In the genomic region with DNA sequence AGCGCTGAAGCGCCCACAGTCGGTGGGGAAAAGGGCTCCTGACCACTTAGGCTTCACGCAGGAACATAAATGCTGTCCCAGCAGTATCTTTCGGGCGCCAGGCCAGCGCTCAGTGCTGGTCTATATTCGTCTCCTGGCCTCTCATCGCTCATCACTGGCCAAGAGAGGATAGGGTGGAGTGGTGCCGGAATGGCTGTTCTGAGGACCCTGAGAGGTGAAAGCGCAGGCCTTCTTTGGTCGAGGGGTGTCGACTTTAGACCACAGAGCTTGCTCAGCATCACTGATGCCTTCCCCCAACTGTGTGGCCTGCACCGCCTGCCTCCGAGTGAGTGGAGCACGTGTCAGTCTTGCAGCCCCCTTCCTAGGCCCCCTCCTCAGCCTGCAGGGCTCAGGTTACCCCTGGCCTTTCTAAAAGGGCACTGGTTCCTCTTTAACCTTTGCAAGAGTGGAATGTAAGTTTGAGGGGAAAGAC, we compare ENCODE assay signal across 8 mouse cellular contexts. TPM values are rescaled to one million over a fixed set of nuclear protein-coding genes. Genes with fewer than 3 reads are reported as not detected.
DNase-seq lines count a peak whose midpoint lies in the region; ATAC-seq and TF ChIP-seq lines count a peak whose summit lies in the region.

No protein-coding gene starts in this region.

- peaks cover 35% of the 10 kb centered on the region for H3K4me1 ChIP-seq in thymus, adult 2 months (replicated peaks; ENCODE audit: control insufficient read depth, insufficient read depth, low read length)
- peaks cover 29% of the 10 kb centered on the region for H3K4me1 ChIP-seq in kidney, postnatal 0 days (replicated peaks; ENCODE audit: insufficient read depth, low read length)
- peaks cover 28% of the 10 kb centered on the region for H3K4me1 ChIP-seq in midbrain, embryonic 14.5 days (ENCODE audit: control insufficient read depth, insufficient read depth, low read length)

- H3K9me3 ChIP-seq in kidney, postnatal 0 days (replicated peaks; ENCODE audit: low read length): no peaks in the 10 kb centered on the region
- H3K9me3 ChIP-seq in midbrain, embryonic 14.5 days (ENCODE audit: control insufficient read depth, low read length): no peaks in the 10 kb centered on the region

- 74% methylated on average over 16 of the region's 16 CpGs for WGBS in thymus, adult 2 months
- WGBS in kidney, postnatal 0 days: 15% methylated on average over 16 of the region's 16 CpGs
- 3% methylated on average over 16 of the region's 16 CpGs for WGBS in midbrain, embryonic 14.5 days

- peak overlapping the region; percentile 90 for H3K4me2 ChIP-seq in kidney, postnatal 0 days (ENCODE audit: low read length)
- H3K4me2 ChIP-seq in midbrain, embryonic 14.5 days (ENCODE audit: low read length): peak overlapping the region; percentile 86

- H3K4me3 ChIP-seq in thymus, adult 2 months (ENCODE audit: control insufficient read depth, insufficient read depth, low read length): peak overlapping the region; percentile 100
- peak overlapping the region; percentile 91 for H3K4me3 ChIP-seq in kidney, postnatal 0 days (replicated peaks; ENCODE audit: low read depth, low read length)
- peak overlapping the region; percentile 99 for H3K4me3 ChIP-seq in midbrain, embryonic 14.5 days (replicated peaks; ENCODE audit: low read depth, low read length)

- H3K27me3 ChIP-seq in thymus, adult 2 months (ENCODE audit: control insufficient read depth, insufficient read depth, low read length): no peaks in the 10 kb centered on the region
- no peaks in the 10 kb centered on the region for H3K27me3 ChIP-seq in kidney, postnatal 0 days (ENCODE audit: insufficient read depth, low read length)
- H3K27me3 ChIP-seq in midbrain, embryonic 14.5 days (ENCODE audit: control insufficient read depth, insufficient read depth, low read length): no peaks in the 10 kb centered on the region

- peak overlapping the region; percentile 97; the same call in 1 of the 2 replicates for H3K27ac ChIP-seq in thymus, adult 2 months (ENCODE audit: control insufficient read depth, insufficient read depth, low read length)
- peak overlapping the region; percentile 99; the same call in 1 of the 2 replicates for H3K27ac ChIP-seq in kidney, postnatal 0 days
- H3K27ac ChIP-seq in midbrain, embryonic 14.5 days (replicated peaks; ENCODE audit: low read depth, low read length): no peak overlapping the region

- no peak for TF ChIP-seq POLR2A in thymus, adult 2 months (IDR thresholded peaks at IDR 0.05; ENCODE audit: control insufficient read depth, extremely low read depth, insufficient read depth, low read length, poor library complexity)

- H3K9ac ChIP-seq in kidney, postnatal 0 days (ENCODE audit: low read depth, low read length): peak overlapping the region; percentile 98; the same call in 1 of the 2 replicates
- peak overlapping the region; percentile 97; the same call in 1 of the 2 replicates for H3K9ac ChIP-seq in midbrain, embryonic 14.5 days (replicated peaks; ENCODE audit: low read length)

- DNase-seq in thymus, adult 2 months: peak; percentile 16
- DNase-seq in thymus, postnatal 0 days (ENCODE audit: low spot score): no peak
- DNase-seq in embryo, embryonic 10 days (ENCODE audit: low spot score): peak; percentile 87
- peak; percentile 81 for DNase-seq in heart, adult 8-10 months (ENCODE audit: low spot score)
- no peak for DNase-seq in kidney, postnatal 0 days (ENCODE audit: low spot score)
- DNase-seq in midbrain, embryonic 14.5 days: peak; percentile 32
- no peak for DNase-seq in frontal cortex, postnatal 36 days (ENCODE audit: low spot score in 2 of 2)
- DNase-seq in urinary bladder, adult 18-20 months (ENCODE audit: low spot score in 2 of 2): no peak

- TF ChIP-seq CTCF in thymus, adult 2 months (IDR thresholded peaks at IDR 0.05; ENCODE audit: borderline replicate concordance, control insufficient read depth, extremely low read depth, insufficient read depth, low read length, poor library complexity): no peak
- no peak for TF ChIP-seq CTCF in kidney, postnatal 0 days (IDR thresholded peaks at IDR 0.05; ENCODE audit: low read depth)

- H3K36me3 ChIP-seq in thymus, adult 2 months (ENCODE audit: control insufficient read depth, insufficient read depth, low read length): peaks cover 16% of the 10 kb centered on the region
- H3K36me3 ChIP-seq in kidney, postnatal 0 days (ENCODE audit: insufficient read depth, low read length): peaks cover 9% of the 10 kb centered on the region; the same call in 1 of the 2 replicates
- H3K36me3 ChIP-seq in midbrain, embryonic 14.5 days (ENCODE audit: control insufficient read depth, insufficient read depth, low read length): peaks cover 20% of the 10 kb centered on the region

- ATAC-seq in kidney, postnatal 0 days (replicated peaks; ENCODE audit: low FRiP score, low read depth): no peak
- ATAC-seq in midbrain, embryonic 14.5 days (ENCODE audit: low FRiP score, low TSS enrichment): no peak

RNA-seq across cellular contexts. Expression of a gene that starts 0.5 kb away (rescaled TPM):
- 25.3 and 75.8 TPM in 2 replicates for polyA plus RNA-seq in thymus, adult 2 months (2012; rRNA removed)
- polyA plus RNA-seq in thymus, postnatal 0 days (2015; fragmentation: Nextera tagmentation; extraction: Ambion mirVana): 13.1 and 14.7 TPM in 2 replicates
- total RNA-seq in heart, adult 8-10 months (2022): 1,000 to 10,000 TPM; 1,693 to 1,917 (median 1,770) TPM
- 9.7 and 10.0 TPM in 2 replicates for polyA plus RNA-seq in kidney, postnatal 0 days (2015; fragmentation: Nextera tagmentation; extraction: Ambion mirVana)
- polyA plus RNA-seq in midbrain, embryonic 14.5 days (2014; fragmentation: Nextera tagmentation; extraction: Ambion mirVana): 8.5 and 8.7 TPM in 2 replicates

RNA-seq across cellular contexts. Expression of a gene that starts 2.0 kb away (rescaled TPM):
- polyA plus RNA-seq in thymus, adult 2 months (2012; rRNA removed): 3,213 and 4,498 TPM in 2 replicates
- 2,783 and 3,382 TPM in 2 replicates for polyA plus RNA-seq in thymus, postnatal 0 days (2015; fragmentation: Nextera tagmentation; extraction: Ambion mirVana)
- 100 to 1,000 TPM; 243 to 295 (median 274) TPM for total RNA-seq in heart, adult 8-10 months (2022)
- 1,513 and 1,569 TPM in 2 replicates for polyA plus RNA-seq in kidney, postnatal 0 days (2015; fragmentation: Nextera tagmentation; extraction: Ambion mirVana)
- 661 and 672 TPM in 2 replicates for polyA plus RNA-seq in midbrain, embryonic 14.5 days (2014; fragmentation: Nextera tagmentation; extraction: Ambion mirVana)

RNA-seq across cellular contexts. Expression of a gene that starts 9.2 kb away (rescaled TPM):
- polyA plus RNA-seq in thymus, adult 2 months (2012; rRNA removed): 132 and 162 TPM in 2 replicates
- 137 and 139 TPM in 2 replicates for polyA plus RNA-seq in thymus, postnatal 0 days (2015; fragmentation: Nextera tagmentation; extraction: Ambion mirVana)
- 100 to 1,000 TPM; 640 to 724 (median 656) TPM for total RNA-seq in heart, adult 8-10 months (2022)
- polyA plus RNA-seq in kidney, postnatal 0 days (2015; fragmentation: Nextera tagmentation; extraction: Ambion mirVana): 227 and 239 TPM in 2 replicates
- polyA plus RNA-seq in midbrain, embryonic 14.5 days (2014; fragmentation: Nextera tagmentation; extraction: Ambion mirVana): 158 and 171 TPM in 2 replicates

RNA-seq across cellular contexts. Expression of a gene that starts 9.5 kb away (rescaled TPM):
- polyA plus RNA-seq in thymus, adult 2 months (2012; rRNA removed): 285 and 346 TPM in 2 replicates
- polyA plus RNA-seq in thymus, postnatal 0 days (2015; fragmentation: Nextera tagmentation; extraction: Ambion mirVana): 214 and 226 TPM in 2 replicates
- total RNA-seq in heart, adult 8-10 months (2022): 10 to 100 TPM; 53.0 to 67.3 (median 58.7) TPM
- 109 and 113 TPM in 2 replicates for polyA plus RNA-seq in kidney, postnatal 0 days (2015; fragmentation: Nextera tagmentation; extraction: Ambion mirVana)
- 95.9 and 104 TPM in 2 replicates for polyA plus RNA-seq in midbrain, embryonic 14.5 days (2014; fragmentation: Nextera tagmentation; extraction: Ambion mirVana)

RNA-seq across cellular contexts. Expression of a gene that starts 12.7 kb away (rescaled TPM):
- 27.5 and 32.2 TPM in 2 replicates for polyA plus RNA-seq in thymus, adult 2 months (2012; rRNA removed)
- 63.7 and 85.0 TPM in 2 replicates for polyA plus RNA-seq in thymus, postnatal 0 days (2015; fragmentation: Nextera tagmentation; extraction: Ambion mirVana)
- 100 to 1,000 TPM in 1 of 4 experiments, 10 to 100 TPM in 3; 89.6 to 119 (median 95.7) TPM for total RNA-seq in heart, adult 8-10 months (2022)
- polyA plus RNA-seq in kidney, postnatal 0 days (2015; fragmentation: Nextera tagmentation; extraction: Ambion mirVana): 91.5 and 102 TPM in 2 replicates
- 101 and 132 TPM in 2 replicates for polyA plus RNA-seq in midbrain, embryonic 14.5 days (2014; fragmentation: Nextera tagmentation; extraction: Ambion mirVana)

Comparison
In these comparisons a context has a peak if more than half of its experiments do, and no peak if none do; other contexts are left out.
1. DNase-seq: peak in thymus, adult 2 months (single experiment), embryo, embryonic 10 days (single experiment), heart, adult 8-10 months (single experiment) and midbrain, embryonic 14.5 days (single experiment); none in thymus, postnatal 0 days (single experiment), kidney, postnatal 0 days (single experiment), frontal cortex, postnatal 36 days (0 of 2) and urinary bladder, adult 18-20 months (0 of 2).
2. Peak in every context shown above with its lines, with median percentiles within 50 percentile points of each other: H3K4me3 ChIP-seq.